Mouse (Mus musculus): Measurements from ENCODE around the gene Map3k13. TPM values are rescaled to one million over a fixed set of nuclear protein-coding genes. Genes with fewer than 3 reads are reported as not detected.
A peak's percentile ranks its signal among the peaks of the same experiment; 100 is the strongest.
"Not testable (repeated sequence)": the region's sequence is repeated elsewhere in the genome, so short reads cannot be mapped to it uniquely, and the experiment has no call there.

Gene Map3k13
- 0.94 and 2.0 TPM in 2 replicates for total RNA-seq (2021)
- long read RNA-seq, experiment 1, partial matches to known transcripts, result 0 of 5 reads
- long read RNA-seq, experiment 1, other reads (novel, unspliced or antisense), result 5 of 5 reads
- long read RNA-seq, experiment 2, partial matches to known transcripts, result 0 of 19 reads
- long read RNA-seq, experiment 2, other reads (novel, unspliced or antisense), result 19 of 19 reads

DNA sequence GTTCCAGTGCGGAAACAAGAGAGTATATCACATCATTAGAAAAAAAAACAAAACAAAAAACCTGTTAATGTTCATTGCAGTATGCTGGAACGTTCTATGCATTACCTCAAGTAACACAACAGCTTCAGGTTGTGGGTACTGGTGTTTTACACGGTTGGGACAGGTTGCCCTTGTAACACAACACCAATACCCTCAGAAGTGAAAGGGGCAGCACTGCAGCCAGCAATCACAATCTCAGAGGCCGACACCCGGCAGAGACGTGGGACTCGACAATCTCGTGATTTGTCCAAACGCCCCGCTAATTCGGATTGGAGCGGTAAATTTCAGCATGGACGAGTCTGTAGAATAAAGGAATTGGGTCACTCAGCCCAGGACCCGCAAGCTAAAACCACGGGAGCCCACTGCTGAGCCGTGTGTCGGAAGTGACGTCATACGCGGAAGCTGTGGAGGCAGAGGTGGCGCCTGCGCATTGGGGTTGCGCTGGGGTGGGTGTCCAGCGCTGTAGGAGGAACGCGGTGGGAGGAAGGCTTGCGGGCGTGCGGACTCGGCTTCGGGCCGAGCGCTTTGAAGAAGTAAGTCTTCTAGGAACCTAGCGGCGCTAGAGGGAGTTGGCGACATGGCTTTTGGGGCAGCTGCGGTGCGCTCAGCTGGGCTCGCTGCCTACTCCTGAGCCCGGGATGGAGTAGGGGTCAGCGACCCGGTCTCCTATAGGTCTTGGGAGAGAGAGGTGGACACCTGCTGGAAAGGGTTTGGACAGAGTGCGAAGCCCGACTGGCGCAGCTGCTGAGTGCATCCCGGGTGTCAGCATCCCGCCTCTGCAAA is at the start of gene Map3k13:
Gene Map3k13, plus strand, starts transcription at position 472 of the 822 bp plus-strand sequence.
- peak; percentile 97 for DNase-seq

DNA sequence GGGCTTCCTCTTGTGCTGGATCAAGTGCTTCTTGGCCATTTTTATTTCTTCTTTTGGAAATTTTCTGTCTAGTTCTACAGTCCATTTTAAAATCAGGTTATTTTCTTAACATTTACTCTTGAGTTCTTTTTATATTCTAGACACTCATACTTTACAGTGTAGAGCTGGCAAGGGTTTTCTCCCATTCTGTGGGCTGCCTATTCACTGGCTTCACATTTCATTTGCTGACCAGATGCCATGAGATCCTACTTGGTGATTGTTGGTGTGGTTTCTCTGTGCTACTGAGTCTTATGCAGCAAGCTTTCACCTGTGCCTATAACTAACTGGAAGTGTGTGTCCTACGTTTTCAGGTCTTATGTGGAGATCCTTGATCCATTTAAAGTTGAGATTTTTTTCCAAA is 35.7 kb upstream of the Map3k13 start:
- DNase-seq, result no peak

DNA sequence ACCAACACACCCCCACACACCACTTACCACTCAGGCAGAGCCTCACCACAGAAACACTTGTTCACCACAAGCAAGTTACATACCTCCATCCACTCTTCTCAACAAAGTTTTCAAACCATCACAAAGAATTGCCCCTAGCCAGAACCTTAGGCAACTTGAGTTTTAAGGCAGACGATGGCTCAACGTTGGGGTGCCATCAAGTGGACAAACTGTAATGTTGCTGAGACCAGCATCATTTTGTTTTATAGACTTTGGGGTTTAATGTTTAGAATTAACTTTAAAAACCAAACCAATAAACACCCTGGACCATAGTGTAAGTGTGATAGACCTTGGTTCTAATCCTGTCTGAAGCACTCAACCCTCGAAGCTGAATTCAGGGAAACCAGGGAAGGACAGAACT is 25.9 kb upstream of the Map3k13 start:
- DNase-seq, result no peak

DNA sequence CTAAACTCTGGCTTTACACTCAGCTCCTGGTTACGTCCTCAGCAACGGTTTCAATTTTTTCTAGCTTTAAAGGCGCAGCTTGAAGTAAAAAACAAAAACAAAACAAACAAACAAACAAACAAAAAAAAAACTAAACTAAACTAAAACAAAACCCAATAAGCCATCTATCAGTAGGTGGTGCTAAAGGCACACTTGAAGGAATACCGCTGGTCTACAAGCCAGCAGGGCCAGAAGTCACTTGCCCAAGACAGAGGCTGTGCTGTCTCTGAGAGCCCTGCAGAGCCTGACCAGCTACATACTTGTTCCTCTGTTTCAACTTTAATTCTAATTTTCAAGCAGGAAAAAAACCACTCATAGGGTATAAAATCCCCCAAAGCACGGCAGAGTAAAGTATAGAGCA is 24.5 kb upstream of the Map3k13 start:
- peak; percentile 42 for DNase-seq

DNA sequence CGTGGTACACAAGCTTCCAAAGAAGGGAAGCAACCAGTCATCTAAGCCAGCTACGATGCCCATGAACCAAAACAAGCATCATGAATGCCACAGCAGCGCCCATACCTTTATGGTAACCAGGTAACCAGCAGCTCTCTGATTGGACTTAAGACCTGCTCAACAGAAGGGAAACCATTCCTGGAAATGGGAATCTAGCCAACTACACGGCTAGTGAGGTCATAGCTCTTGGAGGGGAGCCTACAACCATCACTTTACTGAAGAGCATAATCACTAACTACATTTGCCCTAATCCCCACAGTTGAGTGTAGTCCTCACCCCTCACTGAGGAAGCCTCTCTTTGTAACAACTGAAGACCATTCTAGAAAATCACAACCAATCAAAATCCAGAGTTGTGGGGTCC is 19.4 kb upstream of the Map3k13 start:
- no peak for DNase-seq

DNA sequence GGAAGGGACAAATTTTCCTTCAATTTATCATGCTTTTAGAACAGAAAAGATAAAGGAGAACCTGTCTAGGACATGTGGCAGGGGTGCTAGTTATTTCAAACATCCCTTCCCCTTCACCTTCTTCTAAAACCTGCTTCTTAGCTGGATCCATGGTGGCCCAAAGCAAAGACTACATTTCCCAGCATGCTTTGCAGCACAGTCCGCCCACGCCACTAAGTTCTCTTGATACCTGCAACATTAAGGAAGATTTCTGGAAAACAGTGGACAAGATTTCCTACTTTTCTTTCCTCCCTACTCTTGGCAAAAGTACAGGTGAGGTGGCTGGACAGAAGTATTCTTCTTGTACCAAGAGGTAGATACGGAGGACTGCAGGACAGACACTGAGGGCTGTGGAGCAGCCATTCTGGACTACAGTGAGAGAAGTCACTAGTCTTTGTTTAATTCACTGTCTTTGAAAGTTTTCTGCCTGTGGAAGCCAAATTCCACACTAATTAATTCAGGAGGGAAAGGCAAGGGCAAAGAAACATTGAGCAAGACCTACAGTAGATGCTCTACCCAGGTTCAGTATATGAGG is 15.8 kb upstream of the Map3k13 start:
- peak; percentile 31 for DNase-seq

DNA sequence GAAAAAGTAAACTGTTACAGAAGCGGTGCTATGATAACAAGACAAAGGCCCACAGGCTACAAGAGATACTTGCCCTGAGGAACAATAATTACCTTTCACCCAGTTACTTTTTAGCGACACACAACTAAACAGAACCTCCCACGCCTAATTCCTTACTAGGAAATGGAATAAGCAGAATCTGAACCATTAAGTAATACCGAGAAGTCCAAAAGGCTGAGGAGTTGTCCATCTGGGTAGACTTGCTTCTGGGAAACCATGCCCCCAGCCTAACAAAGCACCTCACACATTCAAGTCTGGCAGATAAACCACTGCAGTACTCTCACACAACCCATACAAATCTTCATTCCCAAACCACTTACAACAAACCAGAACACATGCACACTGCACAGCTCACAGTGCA is 15.0 kb upstream of the Map3k13 start:
- DNase-seq, result no peak

DNA sequence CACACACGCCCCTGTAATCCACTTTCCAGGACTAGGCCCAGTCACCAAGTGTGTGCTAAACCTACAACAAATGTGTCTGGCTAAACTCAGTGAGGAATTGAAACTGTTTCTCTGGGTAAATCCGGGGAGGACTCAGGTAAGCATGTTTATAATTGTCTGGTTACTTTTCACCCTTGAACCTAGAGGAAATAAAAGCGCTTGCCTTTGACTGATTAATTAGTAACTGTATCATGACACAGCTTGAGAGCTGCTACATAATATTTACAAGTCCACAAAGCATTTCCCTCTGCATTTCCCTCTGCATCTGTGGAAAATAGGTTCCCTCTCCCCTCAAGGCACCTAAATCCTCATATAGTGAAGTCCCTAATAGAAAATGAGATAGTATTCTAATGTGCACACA is 12.9 kb upstream of the Map3k13 start:
- DNase-seq, result no peak

DNA sequence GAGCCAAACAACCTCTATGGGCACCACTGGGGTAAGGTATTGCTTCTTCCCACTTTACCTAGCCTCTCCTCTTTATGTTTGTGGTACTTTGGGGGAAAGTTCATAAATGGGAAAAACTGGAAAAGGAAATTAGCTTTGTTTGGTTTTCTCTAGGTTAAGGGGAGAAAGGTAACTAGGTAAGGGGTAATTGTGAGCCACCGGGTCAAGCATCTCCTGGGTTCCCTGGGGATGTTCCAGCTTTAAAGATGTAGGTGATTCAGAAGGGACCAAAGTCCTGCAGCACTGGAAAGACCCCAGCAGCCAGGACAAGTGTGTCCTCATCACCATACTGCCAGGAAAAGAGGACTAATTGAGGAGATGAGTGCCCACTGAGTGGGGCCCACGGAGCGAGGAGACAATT is 12.3 kb upstream of the Map3k13 start:
- no peak for DNase-seq

DNA sequence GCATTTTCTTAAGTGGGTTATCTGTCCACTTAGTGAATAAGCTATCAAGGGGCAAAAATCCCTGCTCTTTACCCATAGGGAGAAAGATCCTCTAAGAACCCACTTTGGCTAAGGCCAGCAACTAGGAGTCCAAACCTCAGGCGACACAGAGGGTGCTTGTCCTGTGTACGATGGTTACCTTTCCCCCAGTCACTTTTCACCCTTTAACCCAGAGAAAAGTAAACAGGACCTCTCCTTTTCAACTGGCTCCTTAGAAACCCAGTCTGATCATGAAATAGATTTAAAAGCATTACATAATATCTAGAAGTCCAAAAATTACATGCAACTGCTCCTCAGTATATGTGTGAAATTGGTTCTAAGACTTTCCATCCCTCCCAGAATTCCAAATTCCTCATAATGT is 11.3 kb upstream of the Map3k13 start:
- no peak for DNase-seq

DNA sequence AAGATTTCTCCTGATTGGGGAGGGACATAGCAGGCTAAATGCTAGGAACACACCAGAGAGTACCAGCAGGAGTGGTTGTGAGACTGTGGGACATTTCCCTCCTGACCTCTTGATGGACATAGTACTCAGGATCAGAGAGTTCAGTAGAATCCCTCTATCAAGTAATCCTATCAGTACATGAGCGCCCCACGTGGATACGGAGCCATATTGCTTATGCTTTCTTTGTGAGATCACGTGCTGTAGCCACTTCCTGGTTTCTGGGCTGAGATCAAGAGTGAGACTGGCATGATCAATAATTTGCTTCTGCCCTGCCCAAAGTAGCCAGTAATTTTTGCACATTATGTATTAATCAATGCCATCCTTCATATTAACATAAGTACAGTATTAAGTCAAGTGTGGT is 9.1 kb upstream of the Map3k13 start:
- no peak for DNase-seq

DNA sequence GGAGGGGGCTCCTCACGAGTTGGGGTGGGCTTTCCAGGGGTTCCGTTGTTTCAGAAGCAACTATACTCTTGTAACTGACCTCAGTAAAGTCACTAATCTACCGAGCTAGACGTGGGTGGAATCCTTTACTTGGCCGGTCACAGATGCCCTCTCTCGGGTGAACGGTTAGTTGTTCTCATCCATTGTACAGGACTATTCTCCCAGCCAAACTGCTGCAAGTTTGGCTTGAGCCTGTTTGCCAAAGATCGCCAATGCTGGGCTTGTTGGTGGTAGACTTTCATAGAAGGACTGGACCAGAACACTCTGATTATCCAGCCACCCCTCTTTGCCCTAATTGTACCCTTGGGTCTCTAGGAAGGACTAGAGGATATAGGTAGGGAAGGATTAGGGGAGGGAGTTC is 7.8 kb upstream of the Map3k13 start:
- no peak for DNase-seq

DNA sequence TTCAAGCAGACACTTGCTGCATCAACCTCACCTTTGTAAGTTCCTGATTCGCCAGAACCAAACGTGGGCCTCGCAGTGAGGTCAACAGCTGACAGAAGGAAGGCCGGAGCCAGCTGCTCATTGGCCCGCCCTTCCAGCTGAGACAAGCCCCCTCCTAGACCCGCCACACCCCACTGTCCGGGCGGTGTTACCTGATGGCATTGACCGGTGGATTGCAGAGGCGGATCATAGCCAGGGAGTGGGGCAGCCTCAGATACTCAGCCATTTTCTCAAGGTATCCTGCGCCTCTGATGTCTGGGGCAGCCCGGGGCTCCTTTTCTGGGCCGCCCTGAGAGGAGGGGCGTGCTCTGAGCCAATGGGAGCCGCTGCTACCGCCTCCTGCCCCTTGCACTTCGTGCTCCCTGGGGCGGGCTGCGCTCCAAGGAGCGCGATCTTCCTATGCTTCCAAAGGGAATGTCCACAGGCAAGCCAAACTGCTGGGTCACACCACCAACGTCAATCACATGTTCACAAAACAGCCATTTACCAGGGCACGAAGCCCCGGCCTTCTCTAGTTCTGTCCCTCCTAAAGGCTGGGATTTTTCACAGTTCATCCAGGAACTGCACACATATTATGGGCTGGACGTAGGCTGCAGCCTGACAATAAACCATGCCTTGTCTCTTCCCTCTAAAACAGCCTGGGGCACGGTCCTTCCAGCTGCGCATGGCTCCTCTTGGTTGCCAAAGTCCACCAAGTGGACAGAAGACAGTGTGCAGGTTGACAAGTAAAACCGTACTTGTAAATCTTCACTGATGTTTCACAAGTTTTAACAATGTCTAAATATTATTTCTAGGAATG is 6.4 kb upstream of the Map3k13 start, which contains the start of gene Ehhadh:
Gene Ehhadh, minus strand, starts transcription at position 292 of the 838 bp plus-strand sequence.
- DNase-seq, result peak; percentile 91

DNA sequence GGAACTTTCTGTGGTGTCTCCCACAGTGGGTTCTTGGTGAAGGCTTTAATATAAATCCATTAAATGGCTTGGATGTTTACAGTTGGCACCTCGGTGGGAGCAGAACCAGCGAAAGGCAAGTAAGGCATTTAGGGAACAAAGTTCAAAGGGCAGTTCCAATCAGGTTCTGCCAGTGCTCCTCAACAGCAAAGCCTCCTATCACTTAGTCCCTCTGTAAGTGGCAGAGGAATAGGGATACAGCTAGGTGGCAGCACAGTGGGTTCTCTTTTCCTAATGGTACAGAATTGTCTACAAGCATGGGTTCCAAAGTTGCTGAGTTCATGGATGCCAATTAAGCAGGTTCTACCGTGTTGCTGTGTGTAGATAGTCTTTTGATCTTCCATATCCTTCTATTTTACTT is 5.6 kb upstream of the Map3k13 start:
- DNase-seq, result no peak

DNA sequence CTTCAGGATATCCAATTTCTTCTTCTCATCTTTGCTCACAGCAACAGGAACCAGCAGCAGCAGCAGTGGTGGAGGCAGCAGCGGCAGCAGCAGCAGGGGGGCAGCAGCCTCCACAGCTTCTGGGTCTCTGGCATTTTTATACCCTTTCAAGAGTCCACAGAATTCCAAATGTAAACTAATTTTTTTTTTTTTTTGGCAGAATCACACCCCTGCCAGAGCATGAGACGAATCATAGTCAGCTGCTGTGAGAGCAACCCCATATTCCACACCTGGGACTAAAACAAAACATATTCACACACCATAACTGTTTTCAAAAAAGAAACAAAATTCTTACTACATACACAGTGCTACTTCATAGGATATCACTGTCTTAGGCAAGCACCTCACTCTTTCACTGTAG is 5.0 kb upstream of the Map3k13 start:
- DNase-seq, result no peak

DNA sequence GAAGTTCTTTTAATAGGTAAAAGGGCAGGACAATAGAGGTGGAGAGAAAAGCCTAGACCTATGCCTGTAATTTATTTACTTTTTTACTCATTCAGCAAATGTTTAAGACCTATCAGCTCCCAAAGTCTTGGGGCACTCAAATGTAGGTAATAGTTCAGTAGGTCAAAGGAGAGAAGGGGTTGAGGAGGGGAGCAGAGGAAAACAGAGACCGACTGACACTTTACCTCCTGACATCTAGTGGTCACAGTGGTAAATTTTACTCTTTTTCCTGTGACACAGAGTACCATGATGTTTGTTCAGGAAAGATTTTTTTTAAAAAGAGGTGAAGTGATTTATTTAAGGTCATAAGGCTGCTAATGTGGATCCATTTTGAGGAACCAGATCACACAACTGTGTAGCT is 3.7 kb upstream of the Map3k13 start:
- DNase-seq, result no peak

DNA sequence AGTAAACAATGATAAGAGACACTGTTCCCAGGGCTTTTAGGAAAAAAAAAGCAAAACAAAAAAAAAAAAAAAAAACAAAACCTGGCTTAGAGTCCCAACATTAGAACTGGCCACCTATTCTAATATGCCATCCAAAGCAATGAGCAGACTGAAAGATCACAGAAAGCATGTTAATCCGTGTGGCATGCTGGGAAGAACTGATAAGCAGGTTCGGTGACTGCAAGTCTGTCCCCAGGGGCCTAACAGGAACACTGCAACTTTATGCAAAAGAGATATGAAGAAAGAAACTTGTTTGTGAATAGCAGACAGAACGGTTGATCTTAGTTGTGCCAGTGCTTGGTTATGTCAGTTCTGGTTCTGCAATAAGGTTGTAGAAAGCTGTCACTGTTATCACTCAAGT is 2.4 kb upstream of the Map3k13 start:
- no peak for DNase-seq

DNA sequence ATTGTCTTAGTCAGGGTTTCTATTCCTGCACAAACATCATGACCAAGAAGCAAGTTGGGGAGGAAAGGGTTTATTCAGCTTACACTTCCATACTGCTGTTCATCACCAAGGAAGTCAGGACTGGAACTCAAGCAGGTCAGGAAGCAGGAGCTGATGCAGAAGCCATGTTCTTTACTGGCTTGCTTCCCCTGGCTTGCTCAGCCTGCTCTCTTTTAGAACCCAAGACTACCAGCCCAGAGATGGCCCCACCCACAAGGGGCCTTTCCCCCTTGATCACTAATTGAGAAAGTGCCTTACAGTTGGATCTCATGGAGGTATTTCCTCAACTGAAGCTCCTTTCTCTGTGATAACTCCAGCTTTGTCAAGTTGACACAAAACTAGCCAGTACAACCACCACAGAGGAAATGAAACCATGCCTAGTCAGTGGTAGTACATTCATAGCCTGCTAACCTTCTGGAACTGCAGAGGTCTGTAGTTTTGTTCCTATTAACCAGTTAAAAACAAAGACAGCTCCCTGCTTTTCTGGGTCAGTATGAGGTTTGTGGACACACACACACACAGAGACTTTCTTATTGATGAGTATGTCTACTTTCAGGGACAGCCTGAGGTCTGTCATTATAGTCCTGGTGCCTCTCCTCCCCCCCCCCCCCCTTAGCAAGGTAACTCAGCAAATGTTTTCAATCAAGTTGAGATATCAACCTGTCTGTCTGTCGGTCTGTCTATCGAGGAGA is 901 bp upstream of the Map3k13 start:
- not testable (repeated sequence) for DNase-seq

DNA sequence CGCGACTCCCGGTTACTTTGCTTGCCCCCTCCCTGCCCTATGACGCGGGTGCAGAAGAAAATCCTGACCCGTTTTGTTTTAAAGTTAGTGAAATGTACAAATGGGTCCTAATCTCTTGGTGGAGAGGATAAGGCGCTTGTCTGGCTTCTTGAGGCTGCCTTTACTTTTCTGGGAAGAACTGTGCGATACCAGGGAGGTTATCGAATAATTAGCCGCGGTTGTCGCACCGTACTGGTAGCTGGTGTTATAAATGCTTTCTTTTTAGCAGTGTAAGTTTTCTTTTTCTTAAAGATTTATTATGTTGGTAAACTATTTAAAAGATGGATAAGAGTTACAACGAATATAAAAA is 525 bp downstream of the Map3k13 start:
- DNase-seq, result no peak

DNA sequence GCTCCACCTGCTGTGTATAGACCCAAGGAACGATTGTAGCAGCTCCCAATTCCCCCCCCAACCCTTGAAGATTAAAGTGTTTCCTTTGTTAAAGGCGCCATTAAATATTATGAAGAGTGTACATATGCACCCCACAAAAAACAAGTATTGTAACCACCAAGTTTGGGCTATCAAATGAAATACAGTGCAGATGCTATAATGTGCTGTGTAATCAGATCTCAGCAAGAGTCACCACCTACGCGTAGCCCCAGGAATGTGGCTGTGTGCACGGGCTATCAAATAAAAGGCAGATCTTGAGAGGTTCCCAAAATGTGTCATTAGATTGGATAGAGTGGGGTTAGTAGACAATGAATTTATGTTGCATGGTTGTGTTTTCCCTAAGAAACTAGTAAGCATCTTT is 925 bp downstream of the Map3k13 start:
- DNase-seq, result no peak

DNA sequence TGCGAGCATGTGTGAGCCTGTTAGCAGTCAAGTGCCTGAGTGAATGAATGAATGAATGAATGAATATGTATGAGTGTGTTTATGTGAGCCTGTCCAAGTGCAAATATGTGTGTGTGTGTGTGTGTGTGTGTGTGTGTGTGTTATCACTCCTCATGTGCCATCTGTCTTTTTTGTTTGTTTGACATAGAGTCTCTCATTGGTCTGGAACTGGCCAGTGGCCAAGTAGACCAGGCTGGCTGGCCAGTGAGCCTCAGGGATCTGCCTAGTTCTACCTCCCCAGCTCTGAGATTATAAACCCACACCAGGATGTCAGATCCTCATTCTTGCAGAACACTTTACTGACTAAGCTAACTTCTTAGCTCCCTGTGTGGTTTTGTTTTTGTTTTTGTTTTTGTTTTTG is 10.1 kb downstream of the Map3k13 start:
- no peak for DNase-seq

DNA sequence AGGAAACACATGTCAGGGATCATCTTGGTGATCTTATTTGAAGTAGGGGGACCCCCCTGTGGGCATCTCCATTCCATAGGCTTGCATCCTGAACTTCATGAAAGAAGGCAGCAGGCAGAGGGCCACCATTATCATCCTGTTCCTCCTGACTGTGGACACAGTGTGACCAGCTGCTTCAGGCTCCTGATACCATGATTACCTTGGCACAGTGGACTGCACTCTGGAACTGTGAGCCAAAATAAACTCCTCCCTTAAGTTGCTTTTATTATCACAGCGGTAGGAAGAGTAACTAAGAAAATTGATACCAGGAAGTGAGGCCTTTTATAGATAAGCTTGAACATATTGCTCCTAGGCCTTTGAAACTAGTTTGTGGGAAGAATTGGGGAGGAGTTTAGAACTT is 12.7 kb downstream of the Map3k13 start:
- no peak for DNase-seq
